Mouse (Mus musculus) liver, embryonic 11.5 days (tissue): Measurements from ENCODE around the gene Sufu. TPM values are rescaled to one million over a fixed set of nuclear protein-coding genes. Genes with fewer than 3 reads are reported as not detected.

Experiments
- ATAC-seq: fragments of 200-750 bp; cut with Nextera tagmentation; replicated peaks from 2 replicates; pipeline ENCODE4 v1.8.0; 2017; ENCODE audit warnings: moderate number of reproducible peaks, mild to moderate bottlenecking, moderate TSS enrichment, moderate library complexity; ENCODE audit not compliant: low FRiP score
- DNase-seq: peaks from one replicate; pipeline ENCODE4 v3.0.0-alpha.2; 2017; ENCODE audit warnings: low spot score
- H3K27ac ChIP-seq: fragments of 300-500 bp; sonication (generic); 2 replicates; pipeline ENCODE4 v1.5.1; 2014; ENCODE audit warnings: mild to moderate bottlenecking, low read depth, low read length, control low read depth
- H3K27me3 ChIP-seq: fragments of 300-500 bp; sonication (generic); replicated peaks from 2 replicates; pipeline ENCODE4 v1.6.1; 2014; ENCODE audit warnings: low read length, mixed read lengths; ENCODE audit not compliant: control insufficient read depth, insufficient read depth
- H3K36me3 ChIP-seq: fragments of 300-500 bp; sonication (generic); 2 replicates; pipeline ENCODE4 v1.6.1; 2014; ENCODE audit warnings: mild to moderate bottlenecking, low read length, moderate library complexity, mixed read lengths; ENCODE audit not compliant: control insufficient read depth, insufficient read depth
- H3K4me1 ChIP-seq: fragments of 300-500 bp; sonication (generic); replicated peaks from 2 replicates; pipeline ENCODE4 v1.6.1; 2014; ENCODE audit warnings: low read length, mixed read lengths; ENCODE audit not compliant: control insufficient read depth, insufficient read depth
- H3K4me2 ChIP-seq: fragments of 300-500 bp; sonication (generic); 2 replicates; pipeline ENCODE4 v1.6.1; 2014; ENCODE audit warnings: mild to moderate bottlenecking, control low read depth, moderate library complexity
- H3K4me3 ChIP-seq: fragments of 300-500 bp; sonication (generic); 2 replicates; pipeline ENCODE4 v1.5.1; 2014; ENCODE audit warnings: low read depth, low read length, control low read depth
- H3K9ac ChIP-seq: fragments of 300-500 bp; sonication (generic); 2 replicates; pipeline ENCODE4 v1.6.1; 2014; ENCODE audit warnings: low read depth, low read length, control low read depth
- H3K9me3 ChIP-seq: fragments of 300-500 bp; sonication (generic); 2 replicates; pipeline ENCODE4 v1.6.1; 2016; ENCODE audit warnings: low read length, inconsistent platforms, mixed read lengths; ENCODE audit not compliant: control insufficient read depth
- WGBS: fragments of 180-500 bp; shearing (Covaris S2); extraction: QIAGEN DNeasy Blood & Tissue Kit; methylation state at CpG from one replicate; pipeline ENCODE4 v1.1.7; 2014; 5-methylcytosine and 5-hydroxymethylcytosine counted together
- polyA plus RNA-seq: library from polyadenylated mRNA; unstranded; fragments of >200 nt; fragmentation: Nextera tagmentation; extraction: Ambion mirVana; gene quantifications from 2 replicates; pipeline ENCODE4 v1.2.1, GENCODE M21; 2014

Sufu gene
- polyA plus RNA-seq, 1 experiment from 2014 or later: 22.8 TPM

GRCm38 (mm10) chr19:46413969-46414368 is 17.3 kb downstream of the Sufu start:
- H3K4me3 ChIP-seq: no peak overlapping the region
- WGBS: 92% methylated on average over 2 of the region's 2 CpGs
- no peaks in the 10 kb centered on the region for H3K27me3 ChIP-seq
- H3K27ac ChIP-seq: no peak overlapping the region
- ATAC-seq (no peak), DNase-seq (no peak)
- no peaks in the 10 kb centered on the region for H3K36me3 ChIP-seq
- no peak overlapping the region for H3K9ac ChIP-seq
- H3K4me1 ChIP-seq: peaks cover 3% of the 10 kb centered on the region
- no peaks in the 10 kb centered on the region for H3K9me3 ChIP-seq
- H3K4me2 ChIP-seq: no peak overlapping the region

- Histone ChIP-seq H3K4me2 (no peak overlapping the region), H3K9me3 (no peaks in the 10 kb centered on the region), H3K27ac (no peak overlapping the region), H3K36me3 (no peaks in the 10 kb centered on the region), H3K4me1 (no peaks in the 10 kb centered on the region; the same call in 1 of the 2 replicates), H3K9ac (no peak overlapping the region), H3K27me3 (no peaks in the 10 kb centered on the region), H3K4me3 (no peak overlapping the region)
- ATAC-seq (no peak), DNase-seq (no peak)
- 89% methylated on average over 8 of the region's 8 CpGs for WGBS
Measured at GRCm38 (mm10) chr19:46414486-46414885, 17.8 kb downstream of the Sufu start.

GRCm38 (mm10) chr19:46416276-46416675 is 19.6 kb downstream of the Sufu start:
- WGBS: 69% methylated on average over 9 of the region's 9 CpGs
- H3K4me3 ChIP-seq: no peak overlapping the region
- ATAC-seq (no peak), DNase-seq (no peak)
- H3K9ac ChIP-seq: no peak overlapping the region
- H3K4me2 ChIP-seq: no peak overlapping the region
- H3K27ac ChIP-seq: no peak overlapping the region
- no peaks in the 10 kb centered on the region for H3K9me3 ChIP-seq
- no peaks in the 10 kb centered on the region for H3K27me3 ChIP-seq
- H3K36me3 ChIP-seq: no peaks in the 10 kb centered on the region
- H3K4me1 ChIP-seq: no peaks in the 10 kb centered on the region

GRCm38 (mm10) chr19:46418051-46418450 is 21.4 kb downstream of the Sufu start:
- DNase-seq: no peak
- Histone ChIP-seq H3K27ac (no peak overlapping the region), H3K4me2 (no peak overlapping the region), H3K27me3 (no peaks in the 10 kb centered on the region), H3K4me1 (no peaks in the 10 kb centered on the region), H3K9ac (no peak overlapping the region), H3K4me3 (no peak overlapping the region), H3K9me3 (no peaks in the 10 kb centered on the region), H3K36me3 (no peaks in the 10 kb centered on the region)
- no peak for ATAC-seq
- 80% methylated on average over 4 of the region's 4 CpGs for WGBS

GRCm38 (mm10) chr19:46420410-46420809 is 23.7 kb downstream of the Sufu start:
- 95% methylated on average over 7 of the region's 7 CpGs for WGBS
- DNase-seq (no peak), ATAC-seq (no peak)
- H3K4me3 ChIP-seq: no peak overlapping the region
- no peak overlapping the region for H3K27ac ChIP-seq
- H3K4me2 ChIP-seq: no peak overlapping the region
- H3K36me3 ChIP-seq: no peaks in the 10 kb centered on the region
- no peaks in the 10 kb centered on the region for H3K9me3 ChIP-seq
- H3K27me3 ChIP-seq: no peaks in the 10 kb centered on the region
- no peaks in the 10 kb centered on the region for H3K4me1 ChIP-seq
- H3K9ac ChIP-seq: no peak overlapping the region

GRCm38 (mm10) chr19:46422384-46423338 is 26.0 kb downstream of the Sufu start:
- DNase-seq (no peak), ATAC-seq (no peak)
- Histone ChIP-seq H3K9me3 (no peaks in the 10 kb centered on the region), H3K4me3 (no peak overlapping the region), H3K36me3 (no peaks in the 10 kb centered on the region), H3K4me1 (no peaks in the 10 kb centered on the region), H3K27ac (no peak overlapping the region), H3K4me2 (no peak overlapping the region), H3K27me3 (no peaks in the 10 kb centered on the region), H3K9ac (no peak overlapping the region)
- 66% methylated on average over 11 of the region's 11 CpGs for WGBS

GRCm38 (mm10) chr19:46425266-46425665 is 28.6 kb downstream of the Sufu start:
- H3K36me3 ChIP-seq: no peaks in the 10 kb centered on the region; the same call in 1 of the 2 replicates
- DNase-seq: no peak
- no peak for ATAC-seq
- H3K9me3 ChIP-seq: no peaks in the 10 kb centered on the region
- no peaks in the 10 kb centered on the region for H3K27me3 ChIP-seq
- 94% methylated on average over 8 of the region's 8 CpGs for WGBS
- H3K9ac ChIP-seq: no peak overlapping the region
- H3K27ac ChIP-seq: no peak overlapping the region
- no peaks in the 10 kb centered on the region for H3K4me1 ChIP-seq
- no peak overlapping the region for H3K4me3 ChIP-seq
- no peak overlapping the region for H3K4me2 ChIP-seq

GRCm38 (mm10) chr19:46426488-46426887 is 29.8 kb downstream of the Sufu start:
- DNase-seq: no peak
- WGBS: 87% methylated on average over 12 of the region's 12 CpGs
- no peak for ATAC-seq
- H3K27me3 ChIP-seq: no peaks in the 10 kb centered on the region
- H3K9ac ChIP-seq: no peak overlapping the region
- no peaks in the 10 kb centered on the region for H3K4me1 ChIP-seq
- H3K4me2 ChIP-seq: no peak overlapping the region
- no peak overlapping the region for H3K4me3 ChIP-seq
- H3K27ac ChIP-seq: no peak overlapping the region
- no peaks in the 10 kb centered on the region; the same call in 1 of the 2 replicates for H3K36me3 ChIP-seq
- no peaks in the 10 kb centered on the region for H3K9me3 ChIP-seq

- H3K4me1 ChIP-seq: no peaks in the 10 kb centered on the region
- no peak for ATAC-seq
Measured at GRCm38 (mm10) chr19:46429250-46429649, 32.6 kb downstream of the Sufu start.

More at GRCm38 (mm10) chr19:46429250-46429649, 32.6 kb downstream of the Sufu start:
- DNase-seq: no peak
- no peak overlapping the region for H3K9ac ChIP-seq
- H3K27ac ChIP-seq: no peak overlapping the region
- no peaks in the 10 kb centered on the region for H3K9me3 ChIP-seq
- H3K36me3 ChIP-seq: no peaks in the 10 kb centered on the region; the same call in 1 of the 2 replicates
- H3K4me2 ChIP-seq: no peak overlapping the region
- no peak overlapping the region for H3K4me3 ChIP-seq
- H3K27me3 ChIP-seq: no peaks in the 10 kb centered on the region
